Mouse (Mus musculus) cortical plate, adult 2 months (tissue): Measurements from ENCODE around the gene Hist1h3b.

Source experiments
- CTCF ChIP-seq: fragments of 200-500 bp; IDR thresholded peaks from 2 replicates; pipeline ENCODE4 v1.5.1; 2011; ENCODE audit warnings: mild to moderate bottlenecking, control low read depth, low read length; ENCODE audit not compliant: insufficient read depth; ENCODE audit errors: extremely low read depth
- POLR2A ChIP-seq: fragments of 200-500 bp; IDR thresholded peaks from 2 replicates; pipeline ENCODE4 v1.6.1; 2011; ENCODE audit warnings: mild to moderate bottlenecking, low read length, control low read depth; ENCODE audit not compliant: insufficient read depth; ENCODE audit errors: extremely low read depth

GRCm38 (mm10) chr13:23766772-23767171 is 14.7 kb downstream of the Hist1h3b start:
- TF ChIP-seq POLR2A: no peak
- TF ChIP-seq CTCF: no peak
